Mouse (Mus musculus) heart, embryonic 11.5 days (tissue): ENCODE data around the gene Cdkal1. TPM values are rescaled to one million over a fixed set of nuclear protein-coding genes. Genes with fewer than 3 reads are reported as not detected.
A peak's percentile ranks its signal among the peaks of the same experiment; 100 is the strongest.

Source experiments
- ATAC-seq: fragments of 200-750 bp; cut with Nextera tagmentation; replicated peaks from 2 replicates; pipeline ENCODE4 v1.8.0; 2017; ENCODE audit warnings: moderate library complexity; ENCODE audit not compliant: insufficient number of reproducible peaks, low FRiP score, low TSS enrichment
- H3K27ac ChIP-seq: fragments of 300-500 bp; sonication (generic); 2 replicates; pipeline ENCODE4 v1.5.1; 2014; ENCODE audit warnings: mild to moderate bottlenecking, low read depth, low read length
- H3K27me3 ChIP-seq: fragments of 300-500 bp; sonication (generic); 2 replicates; pipeline ENCODE4 v1.6.1; 2014; ENCODE audit warnings: mild to moderate bottlenecking, low read length, mixed read lengths; ENCODE audit not compliant: control insufficient read depth, insufficient read depth
- H3K36me3 ChIP-seq: fragments of 300-500 bp; sonication (generic); 2 replicates; pipeline ENCODE4 v1.6.1; 2014; ENCODE audit warnings: mild to moderate bottlenecking, low read length, moderate library complexity, mixed read lengths; ENCODE audit not compliant: control insufficient read depth, insufficient read depth
- H3K4me1 ChIP-seq: fragments of 300-500 bp; sonication (generic); 2 replicates; pipeline ENCODE4 v1.6.1; 2014; ENCODE audit warnings: low read length; ENCODE audit not compliant: control insufficient read depth, insufficient read depth
- H3K4me2 ChIP-seq: fragments of 300-500 bp; sonication (generic); 2 replicates; pipeline ENCODE4 v1.6.1; 2014; ENCODE audit warnings: mild to moderate bottlenecking, moderate library complexity
- H3K4me3 ChIP-seq: fragments of 300-500 bp; sonication (generic); 2 replicates; pipeline ENCODE4 v1.5.1; 2014; ENCODE audit warnings: low read depth, low read length
- H3K9ac ChIP-seq: fragments of 300-500 bp; sonication (generic); 2 replicates; pipeline ENCODE4 v1.6.1; 2014; ENCODE audit warnings: mild to moderate bottlenecking, low read depth, low read length, moderate library complexity
- H3K9me3 ChIP-seq: fragments of 300-500 bp; sonication (generic); replicated peaks from 2 replicates; pipeline ENCODE4 v1.6.1; 2016; ENCODE audit warnings: low read length; ENCODE audit not compliant: control insufficient read depth
- WGBS: fragments of 180-500 bp; shearing (Covaris S2); extraction: QIAGEN DNeasy Blood & Tissue Kit; methylation state at CpG from one replicate; pipeline ENCODE4 v1.1.7; 2014; ENCODE audit not compliant: insufficient replicate concordance; 5-methylcytosine and 5-hydroxymethylcytosine counted together
- polyA plus RNA-seq: library from polyadenylated mRNA; unstranded; fragments of >200 nt; fragmentation: Nextera tagmentation; extraction: Ambion mirVana; gene quantifications from 2 replicates; pipeline ENCODE4 v1.2.1, GENCODE M21; 2014

The Cdkal1 gene
- polyA plus RNA-seq, 1 experiment from 2014 or later, result 25.2 TPM

GRCm38 (mm10) chr13:29234442-29234841 is 621.0 kb downstream of the Cdkal1 start:
- Histone ChIP-seq H3K4me3 (no peak overlapping the region), H3K27me3 (no peaks in the 10 kb centered on the region), H3K36me3 (no peaks in the 10 kb centered on the region), H3K4me2 (no peak overlapping the region), H3K4me1 (no peaks in the 10 kb centered on the region), H3K9ac (no peak overlapping the region), H3K27ac (no peak overlapping the region), H3K9me3 (no peaks in the 10 kb centered on the region)
- no peak for ATAC-seq
- 82% methylated on average over 4 of the region's 4 CpGs for WGBS

GRCm38 (mm10) chr13:29233970-29234369 is 621.5 kb downstream of the Cdkal1 start:
- Histone ChIP-seq H3K4me2 (no peak overlapping the region), H3K36me3 (no peaks in the 10 kb centered on the region), H3K27ac (no peak overlapping the region), H3K9ac (no peak overlapping the region), H3K4me1 (no peaks in the 10 kb centered on the region), H3K4me3 (no peak overlapping the region), H3K27me3 (no peaks in the 10 kb centered on the region), H3K9me3 (no peaks in the 10 kb centered on the region)
- 76% methylated on average over 11 of the region's 11 CpGs for WGBS
- ATAC-seq, result no peak

GRCm38 (mm10) chr13:29232681-29233080 is 622.8 kb downstream of the Cdkal1 start:
- H3K36me3 ChIP-seq, result no peaks in the 10 kb centered on the region
- H3K9me3 ChIP-seq, result no peaks in the 10 kb centered on the region
- 48% methylated on average over 4 of the region's 4 CpGs for WGBS
- H3K9ac ChIP-seq, result no peak overlapping the region
- H3K27me3 ChIP-seq, result no peaks in the 10 kb centered on the region
- ATAC-seq, result no peak
- no peaks in the 10 kb centered on the region for H3K4me1 ChIP-seq
- H3K27ac ChIP-seq, result no peak overlapping the region
- H3K4me3 ChIP-seq, result no peak overlapping the region
- H3K4me2 ChIP-seq, result no peak overlapping the region

GRCm38 (mm10) chr13:29224815-29225214 is 630.7 kb downstream of the Cdkal1 start:
- Histone ChIP-seq H3K9me3 (no peaks in the 10 kb centered on the region; the same call in 1 of the 2 replicates), H3K9ac (no peak overlapping the region), H3K4me3 (no peak overlapping the region), H3K4me1 (peaks cover 6% of the 10 kb centered on the region; the same call in 1 of the 2 replicates), H3K4me2 (no peak overlapping the region), H3K27ac (no peak overlapping the region), H3K27me3 (no peaks in the 10 kb centered on the region), H3K36me3 (no peaks in the 10 kb centered on the region)
- no peak for ATAC-seq
- WGBS, result 77% methylated on average over 5 of the region's 5 CpGs

GRCm38 (mm10) chr13:29222261-29222838 is 633.1 kb downstream of the Cdkal1 start:
- Histone ChIP-seq H3K4me3 (no peak overlapping the region), H3K27me3 (no peaks in the 10 kb centered on the region), H3K9ac (peak overlapping the region; percentile 2; the same call in 1 of the 2 replicates), H3K4me1 (peaks cover 6% of the 10 kb centered on the region; the same call in 1 of the 2 replicates), H3K36me3 (no peaks in the 10 kb centered on the region), H3K9me3 (no peaks in the 10 kb centered on the region; the same call in 1 of the 2 replicates), H3K4me2 (0 out of 2 replicates have a peak overlapping the region, but pooled peaks have one; percentile 0), H3K27ac (peak overlapping the region; percentile 31)
- 31% methylated on average over 10 of the region's 10 CpGs for WGBS
- peak; percentile 49; the same call in 1 of the 2 replicates for ATAC-seq

- WGBS, result 80% methylated on average over 5 of the region's 5 CpGs
- Histone ChIP-seq H3K4me2 (no peak overlapping the region), H3K36me3 (no peaks in the 10 kb centered on the region), H3K27me3 (no peaks in the 10 kb centered on the region), H3K27ac (no peak overlapping the region), H3K9me3 (no peaks in the 10 kb centered on the region; the same call in 1 of the 2 replicates), H3K4me3 (no peak overlapping the region), H3K4me1 (peaks cover 6% of the 10 kb centered on the region; the same call in 1 of the 2 replicates), H3K9ac (no peak overlapping the region)
- no peak for ATAC-seq
Observed at GRCm38 (mm10) chr13:29221646-29222045, 633.8 kb downstream of the Cdkal1 start.

GRCm38 (mm10) chr13:29218594-29219230 is 636.8 kb downstream of the Cdkal1 start:
- Histone ChIP-seq H3K4me1 (peaks cover 6% of the 10 kb centered on the region; the same call in 1 of the 2 replicates), H3K27ac (no peak overlapping the region), H3K9ac (no peak overlapping the region), H3K9me3 (no peaks in the 10 kb centered on the region), H3K36me3 (no peaks in the 10 kb centered on the region), H3K4me2 (no peak overlapping the region), H3K27me3 (no peaks in the 10 kb centered on the region), H3K4me3 (no peak overlapping the region)
- ATAC-seq, result no peak

GRCm38 (mm10) chr13:29210159-29211021 is 645.1 kb downstream of the Cdkal1 start:
- Histone ChIP-seq H3K4me2 (peak overlapping the region; percentile 80), H3K27me3 (no peaks in the 10 kb centered on the region), H3K27ac (peak overlapping the region; percentile 46; the same call in 1 of the 2 replicates), H3K9ac (peak overlapping the region; percentile 72), H3K4me1 (peaks cover 8% of the 10 kb centered on the region), H3K4me3 (peak overlapping the region; percentile 37), H3K36me3 (no peaks in the 10 kb centered on the region), H3K9me3 (no peaks in the 10 kb centered on the region)
- WGBS, result 3% methylated on average over 27 of the region's 27 CpGs
- no peak for ATAC-seq
